In the genomic region with DNA sequence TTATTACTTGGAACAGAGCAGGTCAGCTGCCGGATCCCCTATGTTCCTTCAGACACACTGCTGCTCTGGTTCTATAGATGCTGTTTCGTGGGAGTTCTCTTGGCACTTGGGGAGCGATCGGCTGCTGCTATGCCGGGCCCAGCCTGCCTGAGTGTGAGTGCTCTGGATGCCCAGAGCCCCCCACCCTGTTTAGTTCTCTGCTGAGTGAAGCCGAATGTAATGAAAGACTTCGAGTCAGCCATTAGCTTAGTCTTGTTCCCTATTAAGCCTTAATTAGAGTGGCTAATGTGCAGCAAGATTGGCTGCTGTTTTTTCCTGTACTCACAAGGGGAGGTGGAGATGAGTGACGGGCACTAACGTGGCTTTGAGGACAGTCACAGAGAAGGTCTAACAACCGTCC, we compare ENCODE assay signal across 18 mouse cellular contexts. TPM values are rescaled to one million over a fixed set of nuclear protein-coding genes. Genes with fewer than 3 reads are reported as not detected.
A peak's percentile ranks its signal among the peaks of the same experiment; 100 is the strongest.
DNase-seq lines count a peak whose midpoint lies in the region; ATAC-seq and TF ChIP-seq lines count a peak whose summit lies in the region.
"Had no signal": no experiment of that assay in that cellular context is flagged by ENCODE, and none has a peak within 500 bp of the region (broad histone marks: within the 10 kb centered on the region; RNA-seq: fewer than 3 reads in every experiment).

No protein-coding gene starts in this region.

- H3K9me3 ChIP-seq in limb, embryonic 11.5 days (ENCODE audit: control insufficient read depth, low read length): no peaks in the 10 kb centered on the region
- no peaks in the 10 kb centered on the region for H3K9me3 ChIP-seq in limb, embryonic 10.5 days (replicated peaks)
- no peaks in the 10 kb centered on the region for H3K9me3 ChIP-seq in forebrain, postnatal 0 days (ENCODE audit: low read length)
- H3K9me3 ChIP-seq in neural tube, embryonic 15.5 days (replicated peaks): no peaks in the 10 kb centered on the region
- H3K9me3 ChIP-seq in intestine, postnatal 0 days (ENCODE audit: control insufficient read depth): no peaks in the 10 kb centered on the region
- H3K9me3 ChIP-seq: limb, embryonic 15.5 days; stomach, embryonic 15.5 days had no signal

- DNase-seq in embryo, embryonic 11 days: peak; percentile 25
- no peak for DNase-seq in embryo, embryonic 10.5 days (ENCODE audit: low spot score)
- peak; percentile 40 for DNase-seq in limb, embryonic 11.5 days (ENCODE audit: low spot score)
- no peak for DNase-seq in limb, embryonic 10.5 days (ENCODE audit: low spot score)
- DNase-seq in forebrain, postnatal 0 days: no peak
- no peak for DNase-seq in left cerebral cortex, adult 18-20 months (ENCODE audit: low spot score in 2 of 2)
- DNase-seq: cerebellum, adult 8-10 months; gastrocnemius, postnatal 14 days; kidney, postnatal 25 days; lung, adult 2 months; thymus, postnatal 14 days had no signal

- H3K27me3 ChIP-seq in limb, embryonic 11.5 days (ENCODE audit: control insufficient read depth, insufficient read depth, low read length): no peaks in the 10 kb centered on the region
- H3K27me3 ChIP-seq in limb, embryonic 10.5 days (ENCODE audit: low read depth, poor library complexity, severe bottlenecking): 0 out of 2 replicates have a peak, but pooled peaks cover 4% of the 10 kb centered on the region
- H3K27me3 ChIP-seq in forebrain, postnatal 0 days (ENCODE audit: insufficient read depth, low read length): no peaks in the 10 kb centered on the region
- H3K27me3 ChIP-seq in neural tube, embryonic 15.5 days (replicated peaks): no peaks in the 10 kb centered on the region
- no peaks in the 10 kb centered on the region for H3K27me3 ChIP-seq in intestine, postnatal 0 days (replicated peaks; ENCODE audit: control insufficient read depth, insufficient read depth, low read length)
- H3K27me3 ChIP-seq: limb, embryonic 15.5 days; Patski; stomach, embryonic 15.5 days had no signal

- H3K4me3 ChIP-seq in limb, embryonic 11.5 days (ENCODE audit: low read depth, low read length): no peak overlapping the region
- no peak overlapping the region for H3K4me3 ChIP-seq in limb, embryonic 10.5 days
- H3K4me3 ChIP-seq in forebrain, postnatal 0 days (ENCODE audit: low read depth, low read length): no peak overlapping the region
- no peak overlapping the region for H3K4me3 ChIP-seq in neural tube, embryonic 15.5 days (replicated peaks)
- no peak overlapping the region for H3K4me3 ChIP-seq in intestine, postnatal 0 days (ENCODE audit: low read depth, low read length)
- H3K4me3 ChIP-seq: limb, embryonic 15.5 days; stomach, embryonic 15.5 days had no signal

- ATAC-seq in limb, embryonic 11.5 days (ENCODE audit: insufficient number of reproducible peaks, low FRiP score, low TSS enrichment, low read depth): no peak
- peak; percentile 66 for ATAC-seq in forebrain, postnatal 0 days
- peak; percentile 72 for ATAC-seq in neural tube, embryonic 15.5 days (ENCODE audit: low FRiP score)
- ATAC-seq in intestine, postnatal 0 days: no peak
- ATAC-seq: Patski had no signal

- 27% methylated on average over 10 of the region's 10 CpGs for WGBS in limb, embryonic 11.5 days
- 34% methylated on average over 10 of the region's 10 CpGs for WGBS in limb, embryonic 10.5 days
- 16% methylated on average over 10 of the region's 10 CpGs for WGBS in forebrain, postnatal 0 days
- 24% methylated on average over 10 of the region's 10 CpGs for WGBS in neural tube, embryonic 15.5 days
- 77% methylated on average over 10 of the region's 10 CpGs for WGBS in intestine, postnatal 0 days

- H3K27ac ChIP-seq in limb, embryonic 11.5 days (replicated peaks; ENCODE audit: low read depth, low read length): no peak overlapping the region
- H3K27ac ChIP-seq in limb, embryonic 10.5 days: no peak overlapping the region
- H3K27ac ChIP-seq in forebrain, postnatal 0 days (ENCODE audit: low read depth, low read length): no peak overlapping the region
- H3K27ac ChIP-seq in neural tube, embryonic 15.5 days (replicated peaks): 0 out of 2 replicates have a peak overlapping the region, but pooled peaks have one; percentile 13
- no peak overlapping the region for H3K27ac ChIP-seq in intestine, postnatal 0 days (ENCODE audit: low read depth, low read length)
- H3K27ac ChIP-seq: limb, embryonic 15.5 days; macrophage; stomach, embryonic 15.5 days had no signal

- H3K9ac ChIP-seq in limb, embryonic 11.5 days (ENCODE audit: low read length): no peak overlapping the region
- H3K9ac ChIP-seq in forebrain, postnatal 0 days: no peak overlapping the region
- H3K9ac ChIP-seq in neural tube, embryonic 15.5 days (replicated peaks): no peak overlapping the region
- no peak overlapping the region for H3K9ac ChIP-seq in intestine, postnatal 0 days (ENCODE audit: low read depth, low read length)
- H3K9ac ChIP-seq: limb, embryonic 15.5 days; stomach, embryonic 15.5 days had no signal

- peaks cover 12% of the 10 kb centered on the region for H3K4me1 ChIP-seq in limb, embryonic 11.5 days (ENCODE audit: control insufficient read depth, insufficient read depth, low read length)
- H3K4me1 ChIP-seq in limb, embryonic 10.5 days: peaks cover 20% of the 10 kb centered on the region
- H3K4me1 ChIP-seq in forebrain, postnatal 0 days (ENCODE audit: insufficient read depth): no peaks in the 10 kb centered on the region
- peaks cover 19% of the 10 kb centered on the region for H3K4me1 ChIP-seq in neural tube, embryonic 15.5 days
- no peaks in the 10 kb centered on the region for H3K4me1 ChIP-seq in intestine, postnatal 0 days (replicated peaks; ENCODE audit: control insufficient read depth, insufficient read depth, low read length)
- H3K4me1 ChIP-seq: limb, embryonic 15.5 days; stomach, embryonic 15.5 days had no signal

- TF ChIP-seq CTCF in forebrain, postnatal 0 days (IDR thresholded peaks at IDR 0.05; ENCODE audit: low read depth): no peak
- TF ChIP-seq CTCF in intestine, postnatal 0 days (IDR thresholded peaks at IDR 0.05; ENCODE audit: low read depth): no peak

- no peaks in the 10 kb centered on the region for H3K36me3 ChIP-seq in limb, embryonic 11.5 days (ENCODE audit: control insufficient read depth, insufficient read depth, low read length)
- H3K36me3 ChIP-seq in limb, embryonic 10.5 days: 0 out of 2 replicates have a peak, but pooled peaks cover 2% of the 10 kb centered on the region
- H3K36me3 ChIP-seq in forebrain, postnatal 0 days (ENCODE audit: insufficient read depth): peaks cover 10% of the 10 kb centered on the region
- H3K36me3 ChIP-seq in neural tube, embryonic 15.5 days: peaks cover 21% of the 10 kb centered on the region
- H3K36me3 ChIP-seq in intestine, postnatal 0 days (ENCODE audit: control insufficient read depth, insufficient read depth): peaks cover 11% of the 10 kb centered on the region; the same call in 1 of the 2 replicates

- no peak overlapping the region for H3K4me2 ChIP-seq in limb, embryonic 11.5 days (ENCODE audit: low read depth, severe bottlenecking)
- H3K4me2 ChIP-seq in forebrain, postnatal 0 days (ENCODE audit: low read depth): no peak overlapping the region
- no peak overlapping the region for H3K4me2 ChIP-seq in neural tube, embryonic 15.5 days
- no peak overlapping the region for H3K4me2 ChIP-seq in intestine, postnatal 0 days (replicated peaks; ENCODE audit: low read depth)
- H3K4me2 ChIP-seq: heart, embryonic 11.5 days; limb, embryonic 15.5 days; stomach, embryonic 15.5 days had no signal

RNA-seq across cellular contexts. Expression of a gene that starts 55.1 kb away (rescaled TPM):
- polyA plus RNA-seq in limb, embryonic 11.5 days (2014; fragmentation: Nextera tagmentation; extraction: Ambion mirVana): 28.6 and 28.8 TPM in 2 replicates
- polyA plus RNA-seq in limb, embryonic 10.5 days (2016; fragmentation: Nextera tagmentation; extraction: Ambion mirVana): 18.3 and 21.2 TPM in 2 replicates
- 2.6 and 4.0 TPM in 2 replicates for total RNA-seq in forebrain, postnatal 0 days (2014; rRNA removed)
- polyA plus RNA-seq in forebrain, postnatal 0 days (2015; fragmentation: Nextera tagmentation; extraction: Ambion mirVana): 1.8 and 2.0 TPM in 2 replicates
- 2.3 and 5.0 TPM in 2 replicates for polyA plus RNA-seq in neural tube, embryonic 15.5 days (2015; fragmentation: Nextera tagmentation; extraction: Ambion mirVana)
- 3.3 and 4.4 TPM in 2 replicates for polyA plus RNA-seq in intestine, postnatal 0 days (2015; fragmentation: Nextera tagmentation; extraction: Ambion mirVana)
- under 1 TPM; 0.21 to 0.63 TPM for total RNA-seq in left cerebral cortex, adult 18-20 months (2021)

Comparison
In these comparisons a context has a peak if more than half of its experiments do, and no peak if none do; other contexts are left out.
1. DNase-seq: peak in embryo, embryonic 11 days (single experiment) and limb, embryonic 11.5 days (single experiment); none in embryo, embryonic 10.5 days (single experiment), limb, embryonic 10.5 days (single experiment), forebrain, postnatal 0 days (single experiment) and left cerebral cortex, adult 18-20 months (0 of 2).
2. ATAC-seq: peak in forebrain, postnatal 0 days (single experiment) and neural tube, embryonic 15.5 days (single experiment); none in limb, embryonic 11.5 days (single experiment) and intestine, postnatal 0 days (single experiment).